Mouse (Mus musculus): Measurements from ENCODE around the gene Nfib. TPM values are rescaled to one million over a fixed set of nuclear protein-coding genes. Genes with fewer than 3 reads are reported as not detected.

Gene Nfib
- total RNA-seq, 4 experiments from 2014 or later = 69.0 to 96.9 (median 80.8) TPM

- no peak for DNase-seq (ENCODE audit: low spot score in 2 of 2)
Measured at GRCm38 (mm10) chr4:82691126-82692008, 14.2 kb downstream of the Nfib start.

GRCm38 (mm10) chr4:82690267-82690666 lies 15.3 kb downstream of the Nfib start:
- DNase-seq (ENCODE audit: low spot score in 2 of 2) = peak; percentile 51 to 71

GRCm38 (mm10) chr4:82686037-82686436 lies 19.5 kb downstream of the Nfib start:
- DNase-seq (ENCODE audit: low spot score in 2 of 2) = no peak

GRCm38 (mm10) chr4:82684088-82684715 lies 21.3 kb downstream of the Nfib start:
- DNase-seq (ENCODE audit: low spot score in 2 of 2) = no peak

GRCm38 (mm10) chr4:82683583-82683982 lies 22.0 kb downstream of the Nfib start:
- DNase-seq (ENCODE audit: low spot score in 2 of 2) = no peak

- no peak for DNase-seq (ENCODE audit: low spot score in 2 of 2)
Measured at GRCm38 (mm10) chr4:82676104-82676503, 29.4 kb downstream of the Nfib start.

- DNase-seq (ENCODE audit: low spot score in 2 of 2) = no peak
Measured at GRCm38 (mm10) chr4:82667271-82667872, 38.2 kb downstream of the Nfib start.

- DNase-seq (ENCODE audit: low spot score in 2 of 2) = no peak
Measured at GRCm38 (mm10) chr4:82664436-82664835, 41.1 kb downstream of the Nfib start.

GRCm38 (mm10) chr4:82663749-82664381 lies 41.7 kb downstream of the Nfib start:
- no peak for DNase-seq (ENCODE audit: low spot score in 2 of 2)

- DNase-seq (ENCODE audit: low spot score in 2 of 2) = no peak
Measured at GRCm38 (mm10) chr4:82662626-82663025, 42.9 kb downstream of the Nfib start.

GRCm38 (mm10) chr4:82662222-82662621 lies 43.3 kb downstream of the Nfib start:
- DNase-seq (ENCODE audit: low spot score in 2 of 2) = no peak

GRCm38 (mm10) chr4:82661215-82661614 lies 44.3 kb downstream of the Nfib start:
- DNase-seq (ENCODE audit: low spot score in 2 of 2) = no peak

GRCm38 (mm10) chr4:82645679-82646078 lies 59.9 kb downstream of the Nfib start:
- no peak for DNase-seq (ENCODE audit: low spot score in 2 of 2)

- no peak for DNase-seq (ENCODE audit: low spot score in 2 of 2)
Measured at GRCm38 (mm10) chr4:82644797-82645196, 60.8 kb downstream of the Nfib start.

GRCm38 (mm10) chr4:82643734-82644085 lies 61.8 kb downstream of the Nfib start:
- no peak for DNase-seq (ENCODE audit: low spot score in 2 of 2)

- peak in 1 of 2 experiments; percentile 11 for DNase-seq (ENCODE audit: low spot score in 2 of 2)
Measured at GRCm38 (mm10) chr4:82643022-82643733, 62.4 kb downstream of the Nfib start.

- DNase-seq (ENCODE audit: low spot score in 2 of 2) = no peak
Measured at GRCm38 (mm10) chr4:82641066-82641680, 64.4 kb downstream of the Nfib start.

- no peak for DNase-seq (ENCODE audit: low spot score in 2 of 2)
Measured at GRCm38 (mm10) chr4:82638251-82638650, 67.3 kb downstream of the Nfib start.

GRCm38 (mm10) chr4:82637633-82638032 lies 67.9 kb downstream of the Nfib start:
- DNase-seq (ENCODE audit: low spot score in 2 of 2) = no peak

- DNase-seq (ENCODE audit: low spot score in 2 of 2) = no peak
Measured at GRCm38 (mm10) chr4:82636658-82637057, 68.9 kb downstream of the Nfib start.

- DNase-seq (ENCODE audit: low spot score in 2 of 2) = no peak
Measured at GRCm38 (mm10) chr4:82635881-82636280, 69.7 kb downstream of the Nfib start.

Measured in gastrocnemius, adult 8-10 months (tissue).